Mouse (Mus musculus): ENCODE data around the gene Grik2.

Grik2 gene

GRCm38 (mm10) chr10:49788381-49788906 is at the start of gene Grik2:
Grik2 (minus strand) TSS chr10:49788766.
- DNase-seq (ENCODE audit: low read depth) = no peak

- DNase-seq (ENCODE audit: low read depth) = no peak
Measured at GRCm38 (mm10) chr10:49834392-49834791, 45.8 kb upstream of the Grik2 start.

GRCm38 (mm10) chr10:49807276-49807675 is 18.7 kb upstream of the Grik2 start:
- DNase-seq (ENCODE audit: low read depth) = no peak

GRCm38 (mm10) chr10:49801001-49801400 is 12.4 kb upstream of the Grik2 start:
- DNase-seq (ENCODE audit: low read depth) = no peak

- DNase-seq (ENCODE audit: low read depth) = no peak
Measured at GRCm38 (mm10) chr10:49794129-49794528, 5.6 kb upstream of the Grik2 start.

- DNase-seq (ENCODE audit: low read depth) = no peak
Measured at GRCm38 (mm10) chr10:49790326-49790725, 1.8 kb upstream of the Grik2 start.

- no peak for DNase-seq (ENCODE audit: low read depth)
Measured at GRCm38 (mm10) chr10:49789711-49790110, 1.1 kb upstream of the Grik2 start.

- DNase-seq (ENCODE audit: low read depth) = no peak
Measured at GRCm38 (mm10) chr10:49788914-49789313, 348 bp upstream of the Grik2 start.

- DNase-seq (ENCODE audit: low read depth) = no peak
Measured at GRCm38 (mm10) chr10:49786630-49787029, 1.9 kb downstream of the Grik2 start.

GRCm38 (mm10) chr10:49785477-49785876 is 3.1 kb downstream of the Grik2 start:
- no peak for DNase-seq (ENCODE audit: low read depth)

GRCm38 (mm10) chr10:49784831-49785230 is 3.7 kb downstream of the Grik2 start:
- no peak for DNase-seq (ENCODE audit: low read depth)

- no peak for DNase-seq (ENCODE audit: low read depth)
Measured at GRCm38 (mm10) chr10:49782741-49783691, 5.5 kb downstream of the Grik2 start.

GRCm38 (mm10) chr10:49782061-49782460 is 6.5 kb downstream of the Grik2 start:
- no peak for DNase-seq (ENCODE audit: low read depth)

GRCm38 (mm10) chr10:49780430-49780829 is 8.1 kb downstream of the Grik2 start:
- no peak for DNase-seq (ENCODE audit: low read depth)

GRCm38 (mm10) chr10:49768897-49769296 is 19.7 kb downstream of the Grik2 start:
- no peak for DNase-seq (ENCODE audit: low read depth)

- DNase-seq (ENCODE audit: low read depth) = no peak
Measured at GRCm38 (mm10) chr10:49767556-49767955, 21.0 kb downstream of the Grik2 start.

- DNase-seq (ENCODE audit: low read depth) = no peak
Measured at GRCm38 (mm10) chr10:49762607-49763006, 26.0 kb downstream of the Grik2 start.

- no peak for DNase-seq (ENCODE audit: low read depth)
Measured at GRCm38 (mm10) chr10:49751769-49752168, 36.8 kb downstream of the Grik2 start.

GRCm38 (mm10) chr10:49731841-49732240 is 56.7 kb downstream of the Grik2 start:
- DNase-seq (ENCODE audit: low read depth) = no peak

- DNase-seq (ENCODE audit: low read depth) = no peak
Measured at GRCm38 (mm10) chr10:49723706-49724105, 64.9 kb downstream of the Grik2 start.

GRCm38 (mm10) chr10:49716856-49717255 is 71.7 kb downstream of the Grik2 start:
- DNase-seq (ENCODE audit: low read depth) = no peak

GRCm38 (mm10) chr10:49709748-49710147 is 78.8 kb downstream of the Grik2 start:
- no peak for DNase-seq (ENCODE audit: low read depth)

- no peak for DNase-seq (ENCODE audit: low read depth)
Measured at GRCm38 (mm10) chr10:49704446-49704845, 84.1 kb downstream of the Grik2 start.
